Mouse (Mus musculus): Measurements from ENCODE around the gene Slc25a17. TPM values are rescaled to one million over a fixed set of nuclear protein-coding genes. Genes with fewer than 3 reads are reported as not detected.
A peak's percentile ranks its signal among the peaks of the same experiment; 100 is the strongest.

Slc25a17 gene
- 1 to 10 TPM; 6.7 TPM for total RNA-seq (2021)
- long read RNA-seq, experiment 1, transcript Slc25a17-201 (9 exons, 1,724 nt), result major isoform, 6 of 6 reads
- long read RNA-seq, experiment 1, partial matches to known transcripts, result 0 of 6 reads
- long read RNA-seq, experiment 1, other reads (novel, unspliced or antisense), result 0 of 6 reads
- long read RNA-seq, experiment 2, transcript Slc25a17-201 (9 exons, 1,724 nt), result major isoform, 5 of 7 reads
- long read RNA-seq, experiment 2, partial matches to known transcripts, result 0 of 7 reads
- long read RNA-seq, experiment 2, other reads (novel, unspliced or antisense), result 2 of 7 reads

GRCm38 (mm10) chr15:81360345-81361021, at the start of gene Slc25a17:
Gene Slc25a17, minus strand, starts transcription at chr15:81360812.
- peak; percentile 98 for DNase-seq (ENCODE audit: low spot score)

DNA sequence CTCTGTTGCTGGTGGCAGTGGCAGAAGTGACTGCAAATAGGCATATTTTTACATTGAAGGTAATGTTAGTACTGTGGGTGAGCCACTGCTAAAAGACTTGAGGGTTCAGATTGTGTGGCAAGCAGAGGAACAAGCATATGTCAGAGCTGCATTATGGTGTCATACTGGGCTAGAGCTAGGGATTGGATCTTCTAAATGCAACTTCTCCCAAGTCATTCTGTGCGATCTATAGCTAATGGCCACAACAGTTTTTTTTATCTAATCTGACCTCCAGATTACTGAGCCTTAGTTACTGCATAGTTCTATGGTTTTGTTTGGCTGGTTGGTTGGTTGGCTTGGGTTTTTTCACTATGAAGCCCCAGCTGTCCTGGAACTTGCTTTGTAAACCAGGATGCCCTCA, 47.6 kb upstream of the Slc25a17 start, which contains the start of gene Dnajb7:
Gene Dnajb7, minus strand, starts transcription at position 101 of the 400 bp plus-strand sequence.
- DNase-seq (ENCODE audit: low spot score), result no peak

DNA sequence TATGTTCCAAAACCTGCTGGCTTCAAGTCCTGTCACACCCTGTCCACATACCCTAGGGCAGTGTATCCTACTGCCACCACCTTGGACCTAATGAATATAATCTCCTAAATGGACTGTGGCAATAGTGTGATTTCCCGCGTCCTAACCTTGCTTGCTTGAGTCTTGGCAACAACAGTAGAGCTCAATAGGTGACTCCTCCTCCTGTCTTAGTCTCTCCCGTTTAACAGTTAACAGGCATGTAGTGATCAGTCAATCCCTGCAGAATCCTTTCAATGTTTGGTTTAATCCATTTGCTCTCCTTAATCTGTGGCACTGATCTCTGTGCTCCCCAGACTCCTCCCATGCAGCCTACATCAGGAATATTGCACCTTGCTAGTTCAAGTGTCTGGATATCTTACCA, 44.4 kb upstream of the Slc25a17 start:
- DNase-seq (ENCODE audit: low spot score), result no peak

DNA sequence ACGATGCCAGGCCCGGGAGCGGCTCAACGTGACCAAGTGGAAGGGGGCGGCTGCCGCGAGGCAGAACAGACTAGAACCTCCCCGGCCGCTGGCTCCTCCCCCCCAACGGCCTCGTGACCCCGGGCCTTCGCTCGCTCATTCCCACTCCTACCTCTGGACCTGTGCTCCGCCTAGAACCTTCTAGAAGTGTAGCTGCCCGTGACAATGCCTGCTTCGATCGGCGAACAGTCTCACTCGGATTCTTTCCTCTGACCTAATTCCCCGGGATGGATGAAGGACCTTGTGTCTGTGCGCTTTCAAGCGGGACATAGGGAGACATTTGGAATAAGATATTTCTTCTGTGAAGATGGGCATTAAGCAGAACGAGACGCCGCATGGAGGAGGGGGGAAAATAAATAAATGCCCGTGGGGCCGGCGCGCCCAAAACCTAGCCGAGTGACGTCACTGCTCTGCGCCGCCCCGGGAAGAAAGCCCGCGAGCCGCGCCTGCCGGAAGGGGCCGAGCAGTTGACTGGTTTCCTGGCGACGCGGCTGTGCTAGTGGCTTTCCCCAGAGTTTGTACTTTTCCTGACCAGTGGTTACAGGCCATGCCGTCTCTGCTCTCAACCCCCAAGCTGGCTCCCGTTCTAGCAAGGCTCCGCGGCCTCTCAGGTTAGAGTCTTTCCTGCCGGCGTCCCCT, 39.2 kb upstream of the Slc25a17 start, which contains the start of the genes St13 and Xpnpep3:
Gene St13, minus strand, starts transcription at position 440 of the 678 bp plus-strand sequence.
Gene Xpnpep3, plus strand, starts transcription at position 501 of the 678 bp plus-strand sequence.
- DNase-seq (ENCODE audit: low spot score), result peak; percentile 97

DNA sequence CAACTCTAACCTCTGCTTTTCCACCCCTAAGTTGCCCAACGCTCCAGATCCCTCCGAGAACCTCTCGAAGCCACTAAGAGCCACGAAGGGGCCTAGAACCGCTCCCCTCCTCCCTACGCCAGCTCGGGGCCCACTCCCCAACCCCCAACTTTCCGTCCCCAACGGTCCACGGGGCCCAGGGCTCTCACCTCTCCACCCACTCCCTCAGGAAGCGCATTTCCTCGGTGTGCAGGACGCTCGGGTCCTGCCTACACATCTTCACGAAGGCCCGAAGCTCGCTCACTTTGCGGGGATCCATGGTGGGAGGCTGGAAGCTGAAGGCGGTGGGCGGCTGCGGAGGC, 38.7 kb upstream of the Slc25a17 start:
- no peak for DNase-seq (ENCODE audit: low spot score)

- DNase-seq (ENCODE audit: low spot score), result no peak
Measured at GRCm38 (mm10) chr15:81398189-81398588, 37.6 kb upstream of the Slc25a17 start.

DNA sequence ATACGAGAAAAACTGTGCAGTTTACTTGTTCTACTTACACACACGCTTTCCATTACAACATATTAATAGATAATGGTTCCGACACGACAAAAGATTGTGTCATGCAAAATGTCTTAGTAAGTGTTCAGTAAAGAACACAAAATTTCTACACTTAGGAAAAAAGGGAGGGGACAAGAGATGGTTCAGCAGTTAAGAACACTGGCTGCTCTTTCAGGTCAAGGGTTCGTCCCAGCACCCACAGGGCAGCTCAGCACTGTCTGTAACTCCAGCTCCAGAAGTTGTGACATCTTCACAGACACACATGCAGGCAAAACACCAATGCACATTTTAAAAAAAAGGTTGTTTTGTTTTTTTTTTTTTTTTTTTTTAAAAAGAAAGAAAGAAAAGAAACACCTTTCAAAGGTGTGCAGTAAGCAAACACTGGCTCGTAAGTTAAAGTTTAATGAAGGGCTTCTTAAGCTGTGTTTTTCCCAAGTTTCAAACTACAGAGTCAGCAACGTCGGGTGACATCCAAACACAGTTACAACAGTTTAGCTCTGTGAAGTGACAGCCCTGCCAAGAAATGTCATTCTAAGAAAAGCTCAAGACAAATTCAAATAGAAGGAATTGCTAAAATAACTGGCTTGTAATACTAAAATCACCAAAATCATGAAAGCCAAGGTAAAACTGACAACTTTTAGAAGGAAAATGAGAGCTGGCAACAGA, 33.8 kb upstream of the Slc25a17 start:
- DNase-seq (ENCODE audit: low spot score), result no peak

GRCm38 (mm10) chr15:81392997-81393396, 32.4 kb upstream of the Slc25a17 start:
- no peak for DNase-seq (ENCODE audit: low spot score)

DNA sequence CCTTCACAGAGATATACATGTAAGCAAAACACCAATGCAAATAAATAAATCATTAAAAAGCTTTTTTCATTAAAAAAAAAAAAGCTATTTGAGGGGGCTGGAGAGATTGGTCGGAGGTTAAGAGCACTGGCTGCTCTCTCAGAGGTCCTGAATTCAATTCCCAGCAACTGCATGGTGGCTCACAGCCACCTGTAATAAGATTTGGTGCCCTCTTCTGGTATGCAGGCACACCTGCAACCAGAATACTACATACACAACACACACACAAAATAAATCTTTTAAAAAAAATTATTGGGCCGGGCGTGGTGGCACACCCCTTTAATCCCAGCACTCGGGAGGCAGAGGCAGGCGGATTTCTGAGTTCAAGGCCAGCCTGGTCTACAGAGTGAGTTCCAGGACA, 25.7 kb upstream of the Slc25a17 start:
- no peak for DNase-seq (ENCODE audit: low spot score)

GRCm38 (mm10) chr15:81378845-81379244, 18.2 kb upstream of the Slc25a17 start:
- no peak for DNase-seq (ENCODE audit: low spot score)

- DNase-seq (ENCODE audit: low spot score), result no peak
Measured at GRCm38 (mm10) chr15:81374621-81375020, 14.0 kb upstream of the Slc25a17 start.

GRCm38 (mm10) chr15:81370356-81370755, 9.7 kb upstream of the Slc25a17 start:
- DNase-seq (ENCODE audit: low spot score), result no peak

DNA sequence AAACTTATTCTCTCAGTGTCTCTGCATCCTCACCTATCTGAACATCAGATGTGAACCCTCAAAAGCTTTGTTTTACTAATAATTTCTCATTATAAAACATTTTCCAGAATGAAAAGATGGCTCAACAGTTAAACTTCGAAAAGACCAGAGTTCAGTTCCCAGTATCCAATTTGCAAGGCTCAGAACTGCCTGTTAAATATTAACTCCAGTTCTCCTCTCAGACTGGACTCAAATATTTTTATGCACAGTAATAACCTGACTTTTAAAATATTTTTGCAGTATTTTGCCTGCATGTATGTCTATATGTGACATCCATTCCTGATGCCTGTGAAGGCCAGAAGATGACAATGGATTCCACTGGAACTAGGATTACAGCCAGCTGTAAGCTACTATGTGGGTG, 8.0 kb upstream of the Slc25a17 start:
- no peak for DNase-seq (ENCODE audit: low spot score)

DNA sequence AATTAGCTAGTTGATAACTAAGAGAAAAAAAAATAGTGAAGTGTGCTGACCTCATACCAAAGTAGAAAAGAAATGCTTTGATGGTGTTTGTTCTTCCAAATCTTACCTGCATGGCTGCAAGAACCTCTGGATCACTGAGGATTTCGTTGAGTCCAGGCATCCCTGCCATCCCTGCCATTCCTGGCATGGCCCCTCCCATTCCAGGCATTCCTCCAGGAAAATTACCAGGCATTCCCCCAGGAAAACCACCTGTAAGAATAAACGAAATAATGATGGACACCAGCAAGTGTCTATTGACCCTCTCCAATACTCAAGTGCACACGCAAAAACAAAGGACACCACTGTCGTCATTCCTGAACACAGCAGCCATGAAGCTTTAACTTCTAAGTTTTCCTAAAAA, 5.6 kb upstream of the Slc25a17 start:
- DNase-seq (ENCODE audit: low spot score), result no peak

- DNase-seq (ENCODE audit: low spot score), result no peak
Measured at GRCm38 (mm10) chr15:81365246-81365645, 4.6 kb upstream of the Slc25a17 start.

DNA sequence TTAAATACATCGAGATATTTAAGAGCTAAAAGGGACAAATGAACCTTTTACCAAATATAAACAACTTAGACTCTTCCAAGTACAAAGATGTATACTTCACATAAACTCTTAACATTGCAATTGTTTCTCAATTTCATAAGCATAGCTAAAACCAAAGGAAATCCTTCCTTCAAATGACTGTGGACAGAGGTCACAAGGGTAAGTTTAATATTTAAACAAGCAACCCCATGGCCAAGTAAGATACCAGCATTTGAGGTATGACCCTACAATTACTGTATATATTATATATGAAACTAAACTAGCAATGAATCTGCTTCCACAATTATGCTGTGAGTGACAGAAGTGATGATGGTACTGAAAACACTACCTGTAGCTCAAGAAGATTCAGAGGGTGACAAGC, 3.7 kb upstream of the Slc25a17 start:
- DNase-seq (ENCODE audit: low spot score), result no peak

DNA sequence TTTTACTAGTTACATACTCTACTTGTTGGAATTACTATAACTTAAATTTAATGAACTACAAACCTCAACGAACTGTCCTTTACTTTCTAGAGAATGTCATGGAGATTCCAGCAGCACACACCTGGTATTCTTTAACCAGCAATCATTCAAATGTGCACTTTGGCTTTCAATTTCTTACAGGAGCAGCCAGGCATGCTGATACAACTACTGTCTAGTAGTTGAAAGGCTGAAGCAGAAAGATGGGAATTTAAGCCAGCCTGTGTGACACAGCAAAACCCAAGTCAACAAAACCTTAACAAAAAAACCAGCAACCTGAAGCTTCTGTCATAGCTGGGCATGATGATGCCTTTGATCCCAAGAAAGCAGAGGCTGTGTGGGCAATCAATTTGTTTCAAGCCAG, 1.9 kb upstream of the Slc25a17 start:
- no peak for DNase-seq (ENCODE audit: low spot score)

DNA sequence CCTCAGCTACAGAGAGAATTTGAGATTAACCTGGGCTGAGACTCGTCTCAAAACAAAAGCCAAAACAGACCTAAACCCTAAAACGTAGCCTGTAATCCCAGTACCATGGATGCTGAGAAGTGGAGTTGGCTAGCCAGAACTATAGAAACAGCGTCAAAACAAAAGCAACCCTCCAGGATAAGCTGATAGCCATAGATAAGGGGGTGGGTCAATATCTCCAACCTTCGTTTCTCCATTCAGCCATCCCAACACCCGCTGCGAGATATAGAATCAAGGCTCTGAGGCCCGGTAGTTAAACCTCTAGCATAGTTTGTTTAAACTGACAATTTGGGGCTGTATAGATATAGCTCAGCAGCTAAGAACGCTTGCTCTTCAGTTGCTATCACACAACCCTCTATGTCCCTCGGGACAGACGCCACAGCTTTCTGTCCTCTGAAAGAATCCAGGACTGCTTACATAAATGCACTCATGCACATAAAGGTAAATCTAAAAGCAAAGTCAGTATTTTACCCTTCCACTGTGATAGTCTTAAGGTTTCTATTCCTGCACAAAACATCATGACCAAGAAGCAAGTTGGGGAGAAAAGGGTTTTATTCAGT, 904 bp upstream of the Slc25a17 start:
- no peak for DNase-seq (ENCODE audit: low spot score)

DNA sequence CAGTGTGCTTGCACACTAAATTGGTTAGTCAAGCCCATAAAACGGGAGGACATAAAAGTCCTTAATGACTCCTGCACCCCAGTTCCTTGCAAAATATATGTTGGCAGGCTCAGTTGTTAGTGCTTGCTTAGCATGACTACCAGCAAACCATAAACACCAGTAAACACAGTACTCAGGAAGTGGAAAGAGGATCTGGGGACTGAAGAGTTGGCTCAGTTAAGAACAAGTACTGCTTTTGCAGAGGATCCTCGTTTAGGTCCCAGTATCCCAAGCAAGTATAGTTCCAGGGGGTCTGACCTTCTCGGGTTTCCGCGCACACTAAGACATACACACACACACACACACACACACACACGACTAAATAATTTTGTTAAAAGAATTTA, 401 bp upstream of the Slc25a17 start:
- DNase-seq (ENCODE audit: low spot score), result no peak

- DNase-seq (ENCODE audit: low spot score), result no peak
Measured at GRCm38 (mm10) chr15:81359421-81359820, 1.2 kb downstream of the Slc25a17 start.

GRCm38 (mm10) chr15:81358943-81359342, 1.7 kb downstream of the Slc25a17 start:
- DNase-seq (ENCODE audit: low spot score), result no peak
